Mouse (Mus musculus) CH12.LX (cell line): ENCODE data around the gene Gm5148.

ENCODE experiments used
- CHD1 ChIP-seq: IDR thresholded peaks from 2 replicates; pipeline ENCODE4 v1.6.1; 2012; ENCODE audit warnings: low read depth, low read length, improper control_type of control experiment, inconsistent platforms
- CHD2 ChIP-seq: IDR thresholded peaks from 2 replicates; pipeline ENCODE4 v1.6.1; 2011; ENCODE audit warnings: low read length, improper control_type of control experiment
- ETS1 ChIP-seq: conservative IDR thresholded peaks from 2 replicates; pipeline ENCODE4 v1.6.1; 2012; ENCODE audit warnings: low read depth, mild to moderate bottlenecking, inconsistent platforms, low read length, improper control_type of control experiment, moderate library complexity
- JUND ChIP-seq: conservative IDR thresholded peaks from 2 replicates; pipeline ENCODE4 v1.6.1; 2011; ENCODE audit warnings: low read depth, low read length, improper control_type of control experiment
- MAX ChIP-seq: IDR thresholded peaks from 2 replicates; pipeline ENCODE4 v1.6.1; 2011; ENCODE audit warnings: low read length, improper control_type of control experiment
- NELFE ChIP-seq: IDR thresholded peaks from 2 replicates; pipeline ENCODE4 v1.6.1; 2011; ENCODE audit warnings: low read depth, low read length, improper control_type of control experiment
- POLR2A ChIP-seq: IDR thresholded peaks from 2 replicates; pipeline ENCODE4 v1.6.1; 2011; ENCODE audit warnings: low read depth, mild to moderate bottlenecking, improper control_type of control experiment, low read length
- UBTF ChIP-seq: IDR thresholded peaks from 2 replicates; pipeline ENCODE4 v1.6.1; 2012; ENCODE audit warnings: low read depth, mild to moderate bottlenecking, inconsistent platforms, low read length, improper control_type of control experiment, moderate library complexity

- TF ChIP-seq ETS1 (no peak), JUND (no peak), CHD2 (no peak), POLR2A (no peak), NELFE (no peak), UBTF (no peak), MAX (no peak), CHD1 (no peak)
Measured at GRCm38 (mm10) chr3:37727392-37727791, 3.1 kb upstream of the Gm5148 start.
